Mouse (Mus musculus): ENCODE measurements at regions not wholly inside any gene's neighbourhood (a gene's known extent, or its start where the extent isn't known, plus 50 kb on each side); places are given as distances from the start of the nearest gene placed in this dataset.

GRCm38 (mm10) chr1:120776906-120777305 is 174.7 kb downstream of the En1 start:
- TF ChIP-seq CTCF (IDR thresholded peaks at IDR 0.05; ENCODE audit: low read depth, low read length) (no peak), POLR2A (IDR thresholded peaks at IDR 0.05; ENCODE audit: borderline replicate concordance, low read depth, low read length) (no peak)

Data from bone marrow macrophage, adult 2 months (primary cell).